ENCODE assay signal across 9 mouse cellular contexts in the genomic region with DNA sequence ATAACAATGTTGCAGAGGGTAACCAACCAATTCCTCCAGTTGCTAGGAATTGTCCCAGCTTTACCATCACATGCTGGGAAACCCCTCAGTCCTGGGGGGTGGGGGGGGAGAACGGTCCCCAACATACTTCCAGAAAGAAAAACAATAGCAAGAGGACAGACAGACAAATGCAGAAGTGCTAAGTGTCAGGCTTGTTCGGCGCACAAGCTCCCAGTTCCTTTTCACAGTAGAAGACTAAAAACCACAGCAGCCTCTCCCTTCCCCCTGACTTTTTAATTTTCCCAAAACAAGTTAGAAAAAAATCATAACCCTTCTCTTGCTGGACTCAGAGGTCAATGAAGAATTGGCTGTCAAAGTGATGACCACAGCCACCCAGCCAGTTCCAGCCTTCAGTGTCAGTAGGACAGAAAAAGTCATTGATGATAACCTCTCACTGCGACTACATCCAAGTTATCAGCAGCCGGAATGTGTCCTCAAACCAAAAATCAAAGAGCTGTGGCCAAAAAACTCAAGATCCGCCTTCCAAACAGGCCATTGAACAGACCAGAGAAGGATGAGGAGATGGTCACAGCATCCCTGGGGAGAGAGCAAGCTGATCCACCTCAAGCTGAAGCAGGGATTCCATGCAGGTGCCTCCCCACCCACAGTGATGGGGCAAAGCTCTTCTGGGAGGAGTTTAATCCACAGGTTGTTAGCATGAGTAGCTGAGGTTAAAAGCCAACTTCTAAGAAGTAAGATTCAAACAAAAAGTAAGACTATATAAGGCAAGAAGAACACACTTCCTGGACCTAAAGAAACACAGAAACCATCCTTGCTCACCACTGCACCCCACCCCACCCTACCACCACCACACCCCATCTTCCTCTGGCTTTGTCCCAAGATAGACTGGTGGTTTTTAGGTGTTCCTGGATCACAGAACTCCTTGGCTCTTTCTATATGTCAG. TPM values are rescaled to one million over a fixed set of nuclear protein-coding genes. Genes with fewer than 3 reads are reported as not detected.
A peak's percentile ranks its signal among the peaks of the same experiment; 100 is the strongest.
DNase-seq lines count a peak whose midpoint lies in the region; ATAC-seq and TF ChIP-seq lines count a peak whose summit lies in the region.
"Had no signal": no experiment of that assay in that cellular context is flagged by ENCODE, and none has a peak within 500 bp of the region (broad histone marks: within the 10 kb centered on the region; RNA-seq: fewer than 3 reads in every experiment).

No protein-coding gene starts in this region.

- H3K36me3 ChIP-seq in hindbrain, embryonic 15.5 days = no peaks in the 10 kb centered on the region
- no peaks in the 10 kb centered on the region for H3K36me3 ChIP-seq in hindbrain, embryonic 10.5 days
- H3K36me3 ChIP-seq in midbrain, postnatal 0 days (ENCODE audit: insufficient read depth, low read length) = no peaks in the 10 kb centered on the region

- no peak for DNase-seq in hindbrain, embryonic 10.5 days (ENCODE audit: low spot score)
- DNase-seq in midbrain, postnatal 0 days (ENCODE audit: low spot score) = no peak
- no peak for DNase-seq in ovary, postnatal 14 days (ENCODE audit: low spot score)
- DNase-seq in ovary, adult 18-20 months (ENCODE audit: low spot score) = no peak
- DNase-seq in urinary bladder, postnatal 36 days (ENCODE audit: low spot score in 2 of 2) = no peak

- peak overlapping the region; percentile 92 for H3K4me2 ChIP-seq in hindbrain, embryonic 15.5 days
- peak overlapping the region; percentile 55; the same call in 1 of the 2 replicates for H3K4me2 ChIP-seq in midbrain, postnatal 0 days (ENCODE audit: low read depth, low read length, poor library complexity, severe bottlenecking)

- no peak overlapping the region for H3K27ac ChIP-seq in hindbrain, embryonic 15.5 days (replicated peaks)
- no peak overlapping the region for H3K27ac ChIP-seq in hindbrain, embryonic 10.5 days
- H3K27ac ChIP-seq in midbrain, postnatal 0 days (ENCODE audit: low read depth, low read length) = no peak overlapping the region

- H3K9me3 ChIP-seq in hindbrain, embryonic 15.5 days = no peaks in the 10 kb centered on the region
- no peaks in the 10 kb centered on the region for H3K9me3 ChIP-seq in hindbrain, embryonic 10.5 days
- no peaks in the 10 kb centered on the region for H3K9me3 ChIP-seq in midbrain, postnatal 0 days (ENCODE audit: low read length)

- 88% methylated on average over 6 of the region's 6 CpGs for WGBS in hindbrain, embryonic 15.5 days
- WGBS in hindbrain, embryonic 10.5 days = 85% methylated on average over 6 of the region's 6 CpGs
- 83% methylated on average over 6 of the region's 6 CpGs for WGBS in midbrain, postnatal 0 days

- no peak overlapping the region for H3K9ac ChIP-seq in hindbrain, embryonic 15.5 days
- H3K9ac ChIP-seq in midbrain, postnatal 0 days (replicated peaks; ENCODE audit: low read length, poor library complexity, severe bottlenecking) = no peak overlapping the region

- H3K27me3 ChIP-seq in hindbrain, embryonic 15.5 days = no peaks in the 10 kb centered on the region
- peaks cover 26% of the 10 kb centered on the region for H3K27me3 ChIP-seq in hindbrain, embryonic 10.5 days (ENCODE audit: insufficient read depth, poor library complexity, severe bottlenecking)
- no peaks in the 10 kb centered on the region for H3K27me3 ChIP-seq in midbrain, postnatal 0 days (ENCODE audit: insufficient read depth, low read length)
- H3K27me3 ChIP-seq: Patski had no signal

- peaks cover 32% of the 10 kb centered on the region for H3K4me1 ChIP-seq in hindbrain, embryonic 15.5 days (replicated peaks)
- peaks cover 17% of the 10 kb centered on the region for H3K4me1 ChIP-seq in hindbrain, embryonic 10.5 days (replicated peaks)
- H3K4me1 ChIP-seq in midbrain, postnatal 0 days (ENCODE audit: insufficient read depth, low read length) = peaks cover 10% of the 10 kb centered on the region; the same call in 1 of the 2 replicates

- no peak for ATAC-seq in hindbrain, embryonic 15.5 days (ENCODE audit: low FRiP score, low read depth)
- ATAC-seq in CD4-positive, CD25-positive, alpha-beta regulatory T cell, adult 4 months = peak; percentile 65
- ATAC-seq in granulocyte monocyte progenitor cell, adult 5-6 weeks (replicated peaks; ENCODE audit: poor library complexity, severe bottlenecking) = peak; percentile 38
- no peak for ATAC-seq in midbrain, postnatal 0 days (ENCODE audit: low FRiP score)
- ATAC-seq: Patski had no signal

- no peak overlapping the region for H3K4me3 ChIP-seq in hindbrain, embryonic 15.5 days
- no peak overlapping the region for H3K4me3 ChIP-seq in hindbrain, embryonic 10.5 days
- no peak overlapping the region for H3K4me3 ChIP-seq in midbrain, postnatal 0 days (ENCODE audit: low read depth, low read length)

- no peak for TF ChIP-seq CTCF in midbrain, postnatal 0 days (IDR thresholded peaks at IDR 0.05)

RNA-seq across cellular contexts. Expression of gene Ankrd44, which starts 2.5 kb away (rescaled TPM):
- 19.8 and 21.1 TPM in 2 replicates for polyA plus RNA-seq in hindbrain, embryonic 15.5 days (2015; fragmentation: Nextera tagmentation; extraction: Ambion mirVana)
- polyA plus RNA-seq in hindbrain, embryonic 10.5 days (2016; fragmentation: Nextera tagmentation; extraction: Ambion mirVana) = 11.0 and 11.9 TPM in 2 replicates
- 100 to 1,000 TPM; 167 to 195 TPM for polyA plus RNA-seq in CD4-positive, CD25-positive, alpha-beta regulatory T cell, adult 4 months (2017; shearing (Covaris generic))
- total RNA-seq in granulocyte monocyte progenitor cell, adult 5-6 weeks (2014; fragmentation: Nextera tagmentation) = 99.4 and 128 TPM in 2 replicates
- total RNA-seq in granulocyte monocyte progenitor cell, adult 5-6 weeks (2017) = 77.5 and 82.6 TPM in 2 replicates
- total RNA-seq in midbrain, postnatal 0 days (2014; rRNA removed) = 51.6 and 68.9 TPM in 2 replicates
- polyA plus RNA-seq in midbrain, postnatal 0 days (2015; fragmentation: Nextera tagmentation; extraction: Ambion mirVana) = 13.2 and 16.7 TPM in 2 replicates

Comparison
In these comparisons a context has a peak if more than half of its experiments do, and no peak if none do; other contexts are left out.
1. ATAC-seq: peak in CD4-positive, CD25-positive, alpha-beta regulatory T cell, adult 4 months (single experiment) and granulocyte monocyte progenitor cell, adult 5-6 weeks (single experiment); none in hindbrain, embryonic 15.5 days (single experiment) and midbrain, postnatal 0 days (single experiment).